Mouse (Mus musculus) mouse trophoblast stem cell (cell line): Measurements from ENCODE around the gene Gtf3c6.
"Not testable (repeated sequence)": the region's sequence is repeated elsewhere in the genome, so short reads cannot be mapped to it uniquely, and the experiment has no call there.

Experiments used
- in situ Hi-C, 2 experiments: fragments of 300-500 bp; cut with MseI, MboI; formaldehyde crosslinking; loops; 2 replicates in 1 of 2; 3 replicates in 1 of 2; pipeline ENCODE4 v1.15.1; 2025

Gtf3c6 gene

DNA sequence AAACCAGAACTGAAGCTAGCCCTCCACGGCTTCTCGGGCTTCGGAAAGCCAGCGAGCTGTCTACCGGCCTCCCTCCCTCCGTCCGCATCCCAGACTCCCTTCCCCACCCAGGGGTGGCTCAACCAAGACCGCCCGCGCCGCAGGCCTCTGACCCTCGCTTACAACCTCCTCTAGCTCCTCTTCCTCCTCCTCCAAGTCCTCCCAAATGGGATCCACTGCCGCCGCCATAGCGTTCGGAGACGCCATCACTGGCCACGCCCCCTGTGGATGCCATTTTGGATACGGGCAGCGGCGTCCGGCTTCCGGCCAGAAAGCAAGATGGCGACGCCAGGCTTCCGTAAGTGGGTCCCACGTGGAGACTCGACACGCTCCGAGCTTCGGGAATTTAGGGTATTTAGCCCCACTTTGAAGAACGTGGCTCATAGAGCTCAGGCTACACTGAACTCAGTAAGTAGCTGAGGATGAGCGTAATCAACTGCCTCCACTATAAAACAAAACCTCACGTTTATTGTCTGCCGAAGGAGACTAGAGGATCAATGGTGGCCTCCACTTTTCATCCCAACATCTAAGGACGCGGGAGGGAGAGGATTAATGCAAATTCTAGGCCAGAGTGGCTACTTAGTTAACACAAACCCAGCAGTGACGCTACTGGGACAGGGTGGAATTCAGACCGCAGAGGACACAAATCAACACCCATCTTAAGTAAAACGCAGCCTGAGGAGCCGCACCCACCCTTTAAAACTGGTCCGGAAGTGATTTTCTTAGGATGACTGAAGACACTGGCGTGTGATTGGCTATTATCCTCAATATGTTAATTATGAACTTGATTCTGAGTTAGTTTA lies at the start of gene Gtf3c6:
TSS of gene Gtf3c6 (minus strand) at position 695 of the 842 bp plus-strand sequence.
- in situ Hi-C loops, result loop anchor here in 1 of 2 experiments (5.0 kb wide), 1 partner anchor 265 kb away; no protein-coding TSS in a partner anchor

DNA sequence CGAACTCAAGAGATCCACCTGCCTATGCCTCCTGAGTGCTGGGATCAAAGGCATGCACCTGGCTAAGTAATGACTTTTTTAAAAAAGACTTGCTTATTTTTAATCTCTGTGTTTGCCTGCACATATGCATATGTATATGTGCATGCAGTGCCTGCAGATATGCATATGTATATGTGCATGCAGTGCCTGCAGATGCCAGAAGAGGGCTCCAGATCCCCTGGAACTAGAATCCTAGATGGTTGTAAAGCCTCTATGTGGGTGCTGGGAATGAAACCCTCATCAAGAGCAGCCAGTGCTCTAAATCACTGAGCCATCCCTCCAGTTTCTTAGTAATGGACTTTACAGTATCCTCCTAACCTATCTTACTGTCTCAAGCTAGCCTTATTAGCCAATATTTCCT lies 48.1 kb upstream of the Gtf3c6 start:
- in situ Hi-C loops, result no loop called here

GRCm38 (mm10) chr10:40302140-40302985 lies 44.5 kb upstream of the Gtf3c6 start, which contains the start of gene Amd1:
TSS of gene Amd1 (minus strand) at chr10:40302186.
- in situ Hi-C loops, result no loop called here

DNA sequence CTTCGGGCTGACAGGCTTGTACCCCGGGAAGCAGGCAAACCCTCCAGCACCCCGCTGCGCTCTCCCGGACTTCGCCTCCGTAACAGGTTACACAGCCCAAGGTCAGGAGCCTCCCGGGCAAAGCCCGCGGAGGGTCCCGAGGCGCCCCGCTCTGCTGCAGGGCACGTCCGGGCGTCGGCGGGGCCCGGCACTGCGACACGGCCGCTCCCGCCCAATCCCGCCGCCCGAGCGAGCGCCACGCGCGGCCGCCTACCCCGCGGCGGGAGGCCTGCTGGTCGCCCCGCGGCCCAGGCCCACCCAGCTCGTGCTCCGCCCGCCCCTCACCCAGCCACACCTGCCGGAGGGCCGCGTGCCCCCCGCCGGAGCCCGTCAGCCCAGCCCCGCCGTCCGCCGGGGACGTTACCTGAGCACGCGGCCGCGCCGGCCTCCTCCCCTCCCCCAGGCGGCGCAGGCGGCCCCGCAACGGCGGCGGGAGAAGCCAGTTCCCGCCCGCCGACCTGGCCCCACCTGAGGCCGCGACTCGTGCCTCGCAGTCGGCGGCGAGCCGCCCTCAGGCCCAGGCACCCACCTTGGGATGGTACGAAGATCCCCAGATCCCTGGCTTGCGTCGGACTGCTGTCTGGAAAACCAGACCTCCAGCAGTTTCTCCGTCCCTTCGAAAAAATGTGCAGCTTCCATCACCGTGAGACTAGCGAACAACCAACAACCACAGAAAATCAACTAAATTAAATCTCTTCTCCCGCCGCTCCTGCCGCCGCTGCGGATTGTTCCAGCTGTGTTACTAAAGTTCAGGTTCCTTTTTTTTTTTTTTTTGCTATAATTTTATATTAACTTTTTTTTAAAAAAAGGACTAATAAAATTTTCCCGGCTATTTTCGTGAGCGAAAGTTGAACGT lies 43.5 kb upstream of the Gtf3c6 start:
- in situ Hi-C loops, result not testable (repeated sequence)

- in situ Hi-C loops, result no loop called here
Observed at GRCm38 (mm10) chr10:40300648-40301171, 42.8 kb upstream of the Gtf3c6 start.

GRCm38 (mm10) chr10:40292640-40293039 lies 34.7 kb upstream of the Gtf3c6 start:
- in situ Hi-C loops, result no loop called here

DNA sequence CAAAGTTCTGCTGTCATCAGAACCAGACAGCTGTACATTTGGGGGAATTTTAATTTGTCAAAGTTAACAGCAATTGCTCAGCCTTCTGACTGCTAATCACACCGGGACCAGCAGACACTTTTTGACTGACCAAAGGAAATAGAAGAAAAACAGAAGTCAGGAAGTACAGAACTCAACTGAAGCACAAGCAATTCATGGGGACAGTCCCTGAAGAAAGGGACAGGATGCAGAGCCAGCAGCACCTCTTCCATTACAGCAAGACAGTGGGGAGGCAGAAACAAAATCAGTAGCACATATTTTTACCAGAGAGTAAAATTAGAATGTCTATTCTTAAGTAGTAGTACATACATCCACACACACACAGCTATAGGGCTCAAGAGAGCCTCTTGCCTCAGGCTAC lies 28.9 kb upstream of the Gtf3c6 start:
- in situ Hi-C loops, result no loop called here

- in situ Hi-C loops, result no loop called here
Observed at GRCm38 (mm10) chr10:40285571-40285970, 27.7 kb upstream of the Gtf3c6 start.

- in situ Hi-C loops, result no loop called here
Observed at GRCm38 (mm10) chr10:40284997-40285396, 27.1 kb upstream of the Gtf3c6 start.

GRCm38 (mm10) chr10:40284179-40284831 lies 26.4 kb upstream of the Gtf3c6 start:
- in situ Hi-C loops, result no loop called here

DNA sequence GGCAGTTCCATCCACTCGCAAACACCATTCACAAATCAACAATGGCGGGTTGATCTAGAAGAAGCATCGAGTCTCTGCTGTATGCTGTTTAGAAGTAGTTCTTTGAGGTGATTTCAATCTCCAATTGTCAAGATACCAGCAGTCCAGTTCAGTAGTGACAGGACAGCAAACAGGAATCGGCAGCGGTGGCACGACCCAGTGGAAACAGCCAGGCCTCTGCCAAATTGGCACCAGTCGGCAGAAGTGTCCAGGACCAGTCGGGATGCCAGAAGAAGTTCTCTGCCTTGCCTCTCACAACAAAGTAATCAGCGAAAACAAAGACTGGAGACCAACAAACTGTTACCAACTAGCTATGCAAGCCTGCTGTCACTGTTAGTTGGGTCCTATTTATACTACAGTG lies 25.7 kb upstream of the Gtf3c6 start:
- in situ Hi-C loops, result no loop called here

DNA sequence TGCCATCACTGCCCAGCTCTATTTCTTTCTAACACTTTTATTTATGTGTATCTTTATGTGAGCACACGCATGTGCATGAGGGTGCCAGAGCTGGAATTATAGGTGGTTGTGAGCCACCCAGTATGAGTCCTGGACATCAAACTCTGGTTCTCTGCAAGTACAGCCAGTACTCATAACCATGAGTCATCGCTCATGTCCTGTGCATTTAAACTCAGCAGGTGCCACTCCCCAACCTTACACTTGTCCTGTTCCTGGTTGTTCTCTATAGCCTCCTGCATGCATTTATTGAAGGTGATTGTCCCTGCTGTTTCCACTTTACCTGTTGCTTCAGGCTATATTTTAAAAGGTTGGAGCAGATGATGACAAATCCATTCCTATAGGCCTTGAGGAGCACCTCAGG lies 23.7 kb upstream of the Gtf3c6 start:
- in situ Hi-C loops, result no loop called here

DNA sequence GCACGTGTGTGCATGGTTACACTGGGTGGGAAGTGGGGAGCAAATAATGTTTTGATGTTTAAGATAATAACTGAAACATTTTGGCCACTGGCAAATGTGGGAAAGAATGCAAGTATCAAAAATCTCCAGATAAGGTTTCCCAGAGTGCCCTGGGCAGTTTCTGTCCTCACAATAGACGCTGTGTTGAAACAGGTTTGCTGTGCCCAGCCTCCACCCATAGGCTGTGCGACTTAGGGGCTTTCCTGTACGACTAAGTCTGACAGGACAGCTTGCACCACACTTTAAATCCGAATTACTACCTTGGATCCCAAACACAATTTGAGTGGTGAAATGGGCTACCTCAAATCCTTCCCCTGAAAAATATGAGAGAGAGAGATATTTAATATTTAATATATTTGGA lies 20.4 kb upstream of the Gtf3c6 start:
- in situ Hi-C loops, result no loop called here

GRCm38 (mm10) chr10:40275991-40276390 lies 18.1 kb upstream of the Gtf3c6 start:
- in situ Hi-C loops, result no loop called here

- in situ Hi-C loops, result no loop called here
Observed at GRCm38 (mm10) chr10:40273938-40274337, 16.0 kb upstream of the Gtf3c6 start.

DNA sequence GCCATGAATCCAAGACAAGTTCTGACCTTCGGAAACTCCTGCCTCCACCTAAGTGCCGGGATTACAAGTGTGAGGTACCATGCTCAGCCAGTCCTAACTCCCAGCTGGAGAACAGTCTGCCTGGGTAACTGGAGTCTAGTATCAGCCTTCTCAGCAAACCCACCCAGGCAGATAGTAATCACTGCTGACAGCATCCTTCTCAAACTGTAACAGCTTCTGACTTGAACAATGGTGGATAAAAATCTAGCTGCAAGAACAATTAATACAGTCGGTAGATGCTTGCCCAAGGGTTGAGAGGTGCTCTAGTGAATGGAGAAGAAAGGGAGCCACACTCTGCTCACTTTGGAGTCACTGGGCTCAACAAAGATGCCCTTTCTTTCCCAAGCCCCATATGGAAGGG lies 13.3 kb upstream of the Gtf3c6 start:
- in situ Hi-C loops, result no loop called here

GRCm38 (mm10) chr10:40264920-40265319 lies 7.0 kb upstream of the Gtf3c6 start:
- in situ Hi-C loops, result loop anchor here in 1 of 2 experiments (10.0 kb wide), 1 partner anchor 260 kb away; no protein-coding TSS in a partner anchor

GRCm38 (mm10) chr10:40263691-40264090 lies 5.8 kb upstream of the Gtf3c6 start:
- in situ Hi-C loops, result loop anchor here in 1 of 2 experiments (10.0 kb wide), 1 partner anchor 261 kb away; no protein-coding TSS in a partner anchor

GRCm38 (mm10) chr10:40262200-40262599 lies 4.3 kb upstream of the Gtf3c6 start:
- in situ Hi-C loops, result loop anchor here in 1 of 2 experiments (10.0 kb wide), 1 partner anchor 263 kb away; no protein-coding TSS in a partner anchor

DNA sequence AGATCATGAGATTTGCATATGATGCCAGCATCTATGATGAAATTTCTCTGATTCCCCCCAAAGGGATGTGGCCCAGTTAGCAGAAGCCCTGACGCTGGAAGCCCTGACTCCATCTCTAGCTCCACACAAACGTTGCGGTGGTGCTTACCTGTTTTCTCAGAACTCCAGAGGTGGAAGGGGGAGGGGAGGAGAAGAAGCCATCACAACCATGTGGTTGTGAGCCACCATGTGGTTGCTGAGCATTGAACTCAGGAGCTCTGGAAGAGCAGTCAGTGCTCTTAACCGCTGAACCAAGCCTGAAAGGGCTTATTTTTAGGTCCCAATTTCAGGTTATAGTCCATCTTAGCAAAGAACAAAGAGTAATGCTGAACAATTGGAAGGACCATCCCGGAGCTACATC lies 2.4 kb upstream of the Gtf3c6 start:
- in situ Hi-C loops, result loop anchor here in 1 of 2 experiments (10.0 kb wide), 1 partner anchor 264 kb away; no protein-coding TSS in a partner anchor
